Mouse (Mus musculus) stomach, embryonic 15.5 days (tissue): ENCODE measurements around the gene Wdfy2. TPM values are rescaled to one million over a fixed set of nuclear protein-coding genes. Genes with fewer than 3 reads are reported as not detected.

Source experiments
- ATAC-seq: fragments of 200-750 bp; cut with Nextera tagmentation; 2 replicates; pipeline ENCODE4 v1.8.0; 2017; ENCODE audit warnings: low read depth, moderate number of reproducible peaks, moderate TSS enrichment; ENCODE audit not compliant: insufficient read depth, low FRiP score
- H3K27ac ChIP-seq: fragments of 300-500 bp; sonication (generic); 2 replicates; pipeline ENCODE4 v1.5.1; 2015; ENCODE audit warnings: mild to moderate bottlenecking, inconsistent platforms
- H3K27me3 ChIP-seq: fragments of 300-500 bp; sonication (generic); replicated peaks from 2 replicates; pipeline ENCODE4 v1.6.1; 2015; ENCODE audit warnings: inconsistent platforms
- H3K36me3 ChIP-seq: fragments of 300-500 bp; sonication (generic); 2 replicates; pipeline ENCODE4 v1.6.1; 2015; ENCODE audit warnings: inconsistent platforms
- H3K4me1 ChIP-seq: fragments of 300-500 bp; sonication (generic); 2 replicates; pipeline ENCODE4 v1.6.1; 2015; ENCODE audit warnings: inconsistent platforms
- H3K4me2 ChIP-seq: fragments of 300-500 bp; sonication (generic); 2 replicates; pipeline ENCODE4 v1.6.1; 2015; ENCODE audit warnings: mild to moderate bottlenecking, inconsistent platforms
- H3K4me3 ChIP-seq: fragments of 300-500 bp; sonication (generic); replicated peaks from 2 replicates; pipeline ENCODE4 v1.5.1; 2015; ENCODE audit warnings: inconsistent platforms
- H3K9ac ChIP-seq: fragments of 300-500 bp; sonication (generic); 2 replicates; pipeline ENCODE4 v1.6.1; 2015; ENCODE audit warnings: inconsistent platforms
- H3K9me3 ChIP-seq: fragments of 300-500 bp; sonication (generic); 2 replicates; pipeline ENCODE4 v1.6.1; 2016; ENCODE audit warnings: inconsistent platforms
- WGBS: fragments of 180-500 bp; shearing (Covaris S2); methylation state at CpG from one replicate; pipeline ENCODE4 v1.1.7; 2015; 5-methylcytosine and 5-hydroxymethylcytosine counted together
- polyA plus RNA-seq: library from polyadenylated mRNA; unstranded; fragments of >200 nt; fragmentation: Nextera tagmentation; extraction: Ambion mirVana; gene quantifications from 2 replicates; pipeline ENCODE4 v1.2.1, GENCODE M21; 2015

Wdfy2 gene
- polyA plus RNA-seq, 1 experiment from 2014 or later: 5.0 TPM

GRCm38 (mm10) chr14:62908550-62908949 is 71.1 kb downstream of the Wdfy2 start:
- H3K27me3 ChIP-seq: no peaks in the 10 kb centered on the region
- no peak overlapping the region for H3K4me2 ChIP-seq
- no peaks in the 10 kb centered on the region for H3K36me3 ChIP-seq
- 89% methylated on average over 5 of the region's 5 CpGs for WGBS
- no peak overlapping the region for H3K4me3 ChIP-seq
- H3K9ac ChIP-seq: no peak overlapping the region
- no peaks in the 10 kb centered on the region for H3K4me1 ChIP-seq
- H3K27ac ChIP-seq: no peak overlapping the region
- H3K9me3 ChIP-seq: no peaks in the 10 kb centered on the region
- no peak for ATAC-seq

GRCm38 (mm10) chr14:62910859-62911258 is 73.4 kb downstream of the Wdfy2 start:
- Histone ChIP-seq H3K27ac (no peak overlapping the region), H3K4me1 (no peaks in the 10 kb centered on the region), H3K27me3 (no peaks in the 10 kb centered on the region), H3K36me3 (no peaks in the 10 kb centered on the region), H3K9ac (no peak overlapping the region), H3K9me3 (no peaks in the 10 kb centered on the region), H3K4me3 (no peak overlapping the region), H3K4me2 (no peak overlapping the region)
- no peak for ATAC-seq
- 75% methylated on average over 4 of the region's 4 CpGs for WGBS

- no peaks in the 10 kb centered on the region for H3K36me3 ChIP-seq
- WGBS: 81% methylated on average over 6 of the region's 6 CpGs
- no peaks in the 10 kb centered on the region for H3K27me3 ChIP-seq
- no peak for ATAC-seq
- H3K27ac ChIP-seq: no peak overlapping the region
- no peak overlapping the region for H3K4me2 ChIP-seq
- no peak overlapping the region for H3K9ac ChIP-seq
- H3K9me3 ChIP-seq: no peaks in the 10 kb centered on the region
- H3K4me1 ChIP-seq: no peaks in the 10 kb centered on the region
- no peak overlapping the region for H3K4me3 ChIP-seq
These were observed 77.7 kb downstream of the Wdfy2 start for GRCm38 (mm10) chr14:62915146-62915685.

- Histone ChIP-seq H3K36me3 (no peaks in the 10 kb centered on the region), H3K27me3 (no peaks in the 10 kb centered on the region), H3K9me3 (no peaks in the 10 kb centered on the region), H3K9ac (no peak overlapping the region), H3K4me2 (no peak overlapping the region), H3K4me1 (no peaks in the 10 kb centered on the region), H3K27ac (no peak overlapping the region), H3K4me3 (no peak overlapping the region)
- WGBS: 81% methylated on average over 10 of the region's 10 CpGs
- no peak for ATAC-seq
These were observed 79.1 kb downstream of the Wdfy2 start for GRCm38 (mm10) chr14:62916488-62917034.

GRCm38 (mm10) chr14:62921401-62921800 is 83.9 kb downstream of the Wdfy2 start:
- Histone ChIP-seq H3K9ac (no peak overlapping the region), H3K4me3 (no peak overlapping the region), H3K27ac (no peak overlapping the region), H3K27me3 (no peaks in the 10 kb centered on the region), H3K9me3 (no peaks in the 10 kb centered on the region), H3K4me2 (no peak overlapping the region), H3K36me3 (no peaks in the 10 kb centered on the region), H3K4me1 (no peaks in the 10 kb centered on the region)
- WGBS: 90% methylated on average over 5 of the region's 5 CpGs
- no peak for ATAC-seq

GRCm38 (mm10) chr14:62922637-62923036 is 85.2 kb downstream of the Wdfy2 start:
- Histone ChIP-seq H3K4me1 (no peaks in the 10 kb centered on the region), H3K4me2 (no peak overlapping the region), H3K27ac (no peak overlapping the region), H3K9me3 (no peaks in the 10 kb centered on the region), H3K27me3 (no peaks in the 10 kb centered on the region), H3K4me3 (no peak overlapping the region), H3K9ac (no peak overlapping the region), H3K36me3 (no peaks in the 10 kb centered on the region)
- no peak for ATAC-seq

GRCm38 (mm10) chr14:62924800-62925199 is 87.3 kb downstream of the Wdfy2 start:
- Histone ChIP-seq H3K9ac (no peak overlapping the region), H3K9me3 (no peaks in the 10 kb centered on the region), H3K4me3 (no peak overlapping the region), H3K4me1 (no peaks in the 10 kb centered on the region), H3K4me2 (no peak overlapping the region), H3K36me3 (peaks cover 4% of the 10 kb centered on the region; the same call in 1 of the 2 replicates), H3K27ac (no peak overlapping the region), H3K27me3 (no peaks in the 10 kb centered on the region)
- no peak for ATAC-seq
- 80% methylated on average over 4 of the region's 4 CpGs for WGBS

GRCm38 (mm10) chr14:62928101-62928541 is 90.6 kb downstream of the Wdfy2 start:
- Histone ChIP-seq H3K27ac (no peak overlapping the region), H3K4me3 (no peak overlapping the region), H3K4me2 (no peak overlapping the region), H3K27me3 (no peaks in the 10 kb centered on the region), H3K36me3 (peaks cover 4% of the 10 kb centered on the region; the same call in 1 of the 2 replicates), H3K9me3 (no peaks in the 10 kb centered on the region), H3K4me1 (no peaks in the 10 kb centered on the region), H3K9ac (no peak overlapping the region)
- 72% methylated on average over 5 of the region's 5 CpGs for WGBS
- ATAC-seq: no peak

- no peak overlapping the region for H3K9ac ChIP-seq
- 84% methylated on average over 9 of the region's 9 CpGs for WGBS
These were observed 97.9 kb downstream of the Wdfy2 start for GRCm38 (mm10) chr14:62935361-62935760.

GRCm38 (mm10) chr14:62936631-62937380 is 99.3 kb downstream of the Wdfy2 start:
- Histone ChIP-seq H3K4me3 (no peak overlapping the region), H3K4me2 (no peak overlapping the region), H3K9ac (no peak overlapping the region), H3K27ac (no peak overlapping the region), H3K36me3 (0 out of 2 replicates have a peak, but pooled peaks cover 4% of the 10 kb centered on the region), H3K9me3 (no peaks in the 10 kb centered on the region), H3K4me1 (no peaks in the 10 kb centered on the region), H3K27me3 (no peaks in the 10 kb centered on the region)
- WGBS: 83% methylated on average over 6 of the region's 6 CpGs
- ATAC-seq: no peak

More at GRCm38 (mm10) chr14:62935361-62935760, 97.9 kb downstream of the Wdfy2 start:
- H3K4me2 ChIP-seq: no peak overlapping the region
- no peaks in the 10 kb centered on the region for H3K27me3 ChIP-seq
- no peaks in the 10 kb centered on the region for H3K4me1 ChIP-seq
- no peaks in the 10 kb centered on the region for H3K9me3 ChIP-seq
- ATAC-seq: no peak
- no peak overlapping the region for H3K4me3 ChIP-seq
- no peak overlapping the region for H3K27ac ChIP-seq
- H3K36me3 ChIP-seq: 0 out of 2 replicates have a peak, but pooled peaks cover 4% of the 10 kb centered on the region

GRCm38 (mm10) chr14:62937675-62938074 is 100.2 kb downstream of the Wdfy2 start:
- Histone ChIP-seq H3K4me2 (no peak overlapping the region), H3K36me3 (0 out of 2 replicates have a peak, but pooled peaks cover 4% of the 10 kb centered on the region), H3K9me3 (no peaks in the 10 kb centered on the region), H3K27me3 (no peaks in the 10 kb centered on the region), H3K27ac (no peak overlapping the region), H3K4me1 (no peaks in the 10 kb centered on the region), H3K4me3 (no peak overlapping the region), H3K9ac (no peak overlapping the region)
- no peak for ATAC-seq
- WGBS: 79% methylated on average over 5 of the region's 5 CpGs

- Histone ChIP-seq H3K9me3 (no peaks in the 10 kb centered on the region), H3K27ac (no peak overlapping the region), H3K4me1 (no peaks in the 10 kb centered on the region), H3K36me3 (peaks cover 10% of the 10 kb centered on the region; the same call in 1 of the 2 replicates), H3K4me3 (no peak overlapping the region), H3K4me2 (no peak overlapping the region), H3K27me3 (no peaks in the 10 kb centered on the region), H3K9ac (no peak overlapping the region)
- 91% methylated on average over 3 of the region's 3 CpGs for WGBS
- ATAC-seq: no peak
These were observed 102.0 kb downstream of the Wdfy2 start for GRCm38 (mm10) chr14:62939435-62939834.
